Mouse (Mus musculus): Measurements from ENCODE around the gene Mcts1. TPM values are rescaled to one million over a fixed set of nuclear protein-coding genes. Genes with fewer than 3 reads are reported as not detected.

The Mcts1 gene
- polyA plus RNA-seq, 1 experiment from 2014 or later = 55.0 TPM

GRCm38 (mm10) chrX:38634801-38635637, 34.6 kb downstream of the Mcts1 start, which contains the start of gene C1galt1c1:
Gene C1galt1c1 (minus strand): TSS chrX:38635087.
- Histone ChIP-seq H3K27ac (peak within 1 kb of the TSS; percentile 54), H3K36me3 (ENCODE audit: inconsistent target) (no peaks in the 10 kb centered on the region), H3K4me3 (ENCODE audit: inconsistent target) (peak within 1 kb of the TSS; percentile 54), H3K79me2 (ENCODE audit: inconsistent target) (peaks cover 36% of the 10 kb centered on the region)
- WGBS (ENCODE audit: missing documents) = 26% methylated on average over 19 of the region's 43 CpGs

GRCm38 (mm10) chrX:38635638-38635931, 35.2 kb downstream of the Mcts1 start:
- H3K36me3 ChIP-seq (ENCODE audit: inconsistent target) = no peaks in the 10 kb centered on the region
- peak overlapping the region; percentile 40 for H3K4me3 ChIP-seq (ENCODE audit: inconsistent target)
- H3K79me2 ChIP-seq (ENCODE audit: inconsistent target) = peaks cover 36% of the 10 kb centered on the region
- no peak overlapping the region for H3K27ac ChIP-seq

GRCm38 (mm10) chrX:38641435-38641834, 41.1 kb downstream of the Mcts1 start:
- H3K4me3 ChIP-seq (ENCODE audit: inconsistent target) = no peak overlapping the region
- H3K27ac ChIP-seq = no peak overlapping the region
- 37% methylated on average over 4 of the region's 4 CpGs for WGBS (ENCODE audit: missing documents)
- no peaks in the 10 kb centered on the region for H3K79me2 ChIP-seq (ENCODE audit: inconsistent target)
- H3K36me3 ChIP-seq (ENCODE audit: inconsistent target) = no peaks in the 10 kb centered on the region

GRCm38 (mm10) chrX:38642183-38642582, 41.8 kb downstream of the Mcts1 start:
- 43% methylated on average over 4 of the region's 4 CpGs for WGBS (ENCODE audit: missing documents)
- Histone ChIP-seq H3K27ac (no peak overlapping the region), H3K79me2 (ENCODE audit: inconsistent target) (no peaks in the 10 kb centered on the region), H3K4me3 (ENCODE audit: inconsistent target) (no peak overlapping the region), H3K36me3 (ENCODE audit: inconsistent target) (no peaks in the 10 kb centered on the region)

GRCm38 (mm10) chrX:38650404-38651039, 50.1 kb downstream of the Mcts1 start:
- Histone ChIP-seq H3K27ac (no peak overlapping the region), H3K4me3 (ENCODE audit: inconsistent target) (no peak overlapping the region), H3K79me2 (ENCODE audit: inconsistent target) (no peaks in the 10 kb centered on the region), H3K36me3 (ENCODE audit: inconsistent target) (no peaks in the 10 kb centered on the region)
- 55% methylated on average over 9 of the region's 9 CpGs for WGBS (ENCODE audit: missing documents)

GRCm38 (mm10) chrX:38651167-38651566, 50.8 kb downstream of the Mcts1 start:
- no peak overlapping the region for H3K4me3 ChIP-seq (ENCODE audit: inconsistent target)
- H3K79me2 ChIP-seq (ENCODE audit: inconsistent target) = no peaks in the 10 kb centered on the region
- H3K36me3 ChIP-seq (ENCODE audit: inconsistent target) = no peaks in the 10 kb centered on the region
- no peak overlapping the region for H3K27ac ChIP-seq
- WGBS (ENCODE audit: missing documents) = 76% methylated on average over 4 of the region's 7 CpGs

GRCm38 (mm10) chrX:38653181-38653580, 52.8 kb downstream of the Mcts1 start:
- Histone ChIP-seq H3K79me2 (ENCODE audit: inconsistent target) (no peaks in the 10 kb centered on the region), H3K4me3 (ENCODE audit: inconsistent target) (no peak overlapping the region), H3K36me3 (ENCODE audit: inconsistent target) (no peaks in the 10 kb centered on the region), H3K27ac (no peak overlapping the region)
- WGBS (ENCODE audit: missing documents) = 75% methylated on average over 1 of the region's 1 CpGs

- Histone ChIP-seq H3K27ac (no peak overlapping the region), H3K4me3 (ENCODE audit: inconsistent target) (no peak overlapping the region)
- 76% methylated on average over 5 of the region's 5 CpGs for WGBS (ENCODE audit: missing documents)
Observed at GRCm38 (mm10) chrX:38654681-38655080, 54.3 kb downstream of the Mcts1 start.

GRCm38 (mm10) chrX:38656206-38656883, 56.0 kb downstream of the Mcts1 start:
- 82% methylated on average over 4 of the region's 4 CpGs for whole genome bisulfite sequencing (ENCODE audit: missing documents)
- no peak overlapping the region for H3K4me3 ChIP-seq (ENCODE audit: inconsistent target)
- H3K36me3 ChIP-seq (ENCODE audit: inconsistent target) = no peaks in the 10 kb centered on the region
- no peaks in the 10 kb centered on the region for H3K79me2 ChIP-seq (ENCODE audit: inconsistent target)
- no peak overlapping the region for H3K27ac ChIP-seq

More at GRCm38 (mm10) chrX:38654681-38655080, 54.3 kb downstream of the Mcts1 start:
- no peaks in the 10 kb centered on the region for H3K79me2 ChIP-seq (ENCODE audit: inconsistent target)
- H3K36me3 ChIP-seq (ENCODE audit: inconsistent target) = no peaks in the 10 kb centered on the region

Other genes starting within 250 kb of the Mcts1 start
- 507 to 849 TPM (median 811 TPM) in 3 replicates for gene Lamp2, start 144.1 kb upstream of the Mcts1 start, polyA plus RNA-seq (2018)
- 21.5 to 31.9 TPM (median 24.9 TPM) in 3 replicates for gene Cul4b, start 24.4 kb upstream of the Mcts1 start, polyA plus RNA-seq (2018)
- 30.6 to 49.6 TPM (median 31.5 TPM) in 3 replicates for gene C1galt1c1, start 34.5 kb downstream of the Mcts1 start, polyA plus RNA-seq (2018)
- not detected in 3 replicates for gene 6030498E09Rik, start 172.1 kb downstream of the Mcts1 start, polyA plus RNA-seq (2018)